Mouse (Mus musculus): ENCODE results near the gene Celsr3.

- TF ChIP-seq CTCF (IDR thresholded peaks at IDR 0.05; ENCODE audit: extremely low read depth, insufficient read length, insufficient replicate concordance, low read depth, low read length) (no peak), POLR2A (IDR thresholded peaks at IDR 0.05; ENCODE audit: low read depth, low read length) (no peak)
These were observed 29.7 kb upstream of the Celsr3 start for GRCm38 (mm10) chr9:108796351-108796981.

Measured in small intestine, adult 2 months (tissue).